Mouse (Mus musculus) effector memory CD4-positive, alpha-beta T cell, adult 7 months (primary cell): ENCODE measurements around the gene Mutyh. TPM values are rescaled to one million over a fixed set of nuclear protein-coding genes. Genes with fewer than 3 reads are reported as not detected.

Source experiments
- polyA plus RNA-seq: library from polyadenylated mRNA; unstranded; fragments of 100-300 nt; shearing (Covaris generic); gene quantifications from one replicate; pipeline ENCODE4 v1.2.1, GENCODE M21; 2017

The Mutyh gene
- 9.9 TPM for polyA plus RNA-seq

GRCm38 (mm10) chr4:116807197-116808129 lies at the start of gene Mutyh, which contains the start of gene Toe1:
Mutyh (plus strand) TSS chr4:116807723.
Toe1 (minus strand) TSS chr4:116807640.

GRCm38 (mm10) chr4:116821694-116822016 lies 14.1 kb downstream of the Mutyh start, which contains the start of gene Hpdl:
Hpdl (minus strand) TSS chr4:116821707.

Other genes starting within 250 kb of the Mutyh start
- 5.5 TPM for gene Ccdc17, start 211.1 kb upstream of the Mutyh start, polyA plus RNA-seq
- 88.4 TPM for gene Nasp, start 179.8 kb upstream of the Mutyh start, polyA plus RNA-seq
- gene Akr1a1, start 156.0 kb upstream of the Mutyh start, polyA plus RNA-seq = 230 TPM
- 537 TPM for gene Prdx1, start 122.2 kb upstream of the Mutyh start, polyA plus RNA-seq
- gene Mmachc, start 99.3 kb upstream of the Mutyh start, polyA plus RNA-seq = 4.0 TPM
- gene Ccdc163, start 99.2 kb upstream of the Mutyh start, polyA plus RNA-seq = 4.8 TPM
- gene Tesk2, start 86.8 kb upstream of the Mutyh start, polyA plus RNA-seq = 5.3 TPM
- gene Toe1, start 83 bp upstream of the Mutyh start, polyA plus RNA-seq = 35.2 TPM
- gene Hpdl, start 14.0 kb downstream of the Mutyh start, polyA plus RNA-seq = 0.21 TPM
- gene Zswim5, start 69.7 kb downstream of the Mutyh start, polyA plus RNA-seq = 0.33 TPM
- gene Urod, start 186.7 kb downstream of the Mutyh start, polyA plus RNA-seq = 52.7 TPM
- 25.2 TPM for gene Hectd3, start 187.6 kb downstream of the Mutyh start, polyA plus RNA-seq
- gene Eif2b3, start 211.7 kb downstream of the Mutyh start, polyA plus RNA-seq = 24.2 TPM